Mouse (Mus musculus): ENCODE results near the gene Ppp1r3g.

GRCm38 (mm10) chr13:35969829-35970228 is 11.2 kb downstream of the Ppp1r3g start:
- TF ChIP-seq EP300 (IDR thresholded peaks at IDR 0.05; ENCODE audit: low read depth) (no peak), CTCF (IDR thresholded peaks at IDR 0.05; ENCODE audit: low read depth) (no peak)

All from liver, embryonic 14.5 days (tissue).